Mouse (Mus musculus): ENCODE measurements around the gene Mn1. TPM values are rescaled to one million over a fixed set of nuclear protein-coding genes. Genes with fewer than 3 reads are reported as not detected.

Gene Mn1
- total and polyA plus RNA-seq, 3 experiments = 0.05 TPM; not detected in 2

GRCm38 (mm10) chr5:111440264-111440663 is 23.1 kb downstream of the Mn1 start:
- Histone ChIP-seq H3K4me3 (ENCODE audit: low read depth, low read length) (no peak overlapping the region), H3K36me3 (replicated peaks) (no peaks in the 10 kb centered on the region), H3K4me1 (ENCODE audit: insufficient read depth, low read depth, low read length) (no peaks in the 10 kb centered on the region), H3K27me3 (ENCODE audit: insufficient read depth, low read length) (no peaks in the 10 kb centered on the region), H3K9me3 (replicated peaks) (peaks cover 95% of the 10 kb centered on the region)
- TF ChIP-seq GATA2 (IDR thresholded peaks at IDR 0.05; ENCODE audit: borderline replicate concordance, low read depth, low read length) (no peak), CTCF (IDR thresholded peaks at IDR 0.05; ENCODE audit: low read depth, low read length) (no peak), POLR2AphosphoS5 (IDR thresholded peaks at IDR 0.05; ENCODE audit: insufficient replicate concordance, low read depth, low read length) (no peak), TAL1 (conservative IDR thresholded peaks at IDR 0.05; ENCODE audit: low read depth, low read length) (no peak), GATA1 (IDR thresholded peaks at IDR 0.05; ENCODE audit: borderline replicate concordance, low read length) (no peak)
- DNase-seq (ENCODE audit: low spot score) (no peak), ATAC-seq (ENCODE audit: extremely low read depth, insufficient number of reproducible peaks, low FRiP score, poor library complexity, severe bottlenecking) (no peak)

- no peaks in the 10 kb centered on the region for H3K27me3 ChIP-seq (ENCODE audit: insufficient read depth, low read length)
- no peak overlapping the region for H3K4me3 ChIP-seq (ENCODE audit: low read depth, low read length)
- DNase-seq (ENCODE audit: low spot score) = no peak
- ATAC-seq (ENCODE audit: extremely low read depth, insufficient number of reproducible peaks, low FRiP score, poor library complexity, severe bottlenecking) = no peak
- H3K4me1 ChIP-seq (ENCODE audit: insufficient read depth, low read depth, low read length) = no peaks in the 10 kb centered on the region
- TF ChIP-seq CTCF (IDR thresholded peaks at IDR 0.05; ENCODE audit: low read depth, low read length) (no peak), GATA2 (IDR thresholded peaks at IDR 0.05; ENCODE audit: borderline replicate concordance, low read depth, low read length) (no peak), TAL1 (conservative IDR thresholded peaks at IDR 0.05; ENCODE audit: low read depth, low read length) (no peak), GATA1 (IDR thresholded peaks at IDR 0.05; ENCODE audit: borderline replicate concordance, low read length) (no peak), POLR2AphosphoS5 (IDR thresholded peaks at IDR 0.05; ENCODE audit: insufficient replicate concordance, low read depth, low read length) (no peak)
- peaks cover 95% of the 10 kb centered on the region for H3K9me3 ChIP-seq (replicated peaks)
- no peaks in the 10 kb centered on the region for H3K36me3 ChIP-seq (replicated peaks)
Observed at GRCm38 (mm10) chr5:111442151-111442871, 25.1 kb downstream of the Mn1 start.

- Histone ChIP-seq H3K9me3 (replicated peaks) (peaks cover 95% of the 10 kb centered on the region), H3K4me3 (ENCODE audit: low read depth, low read length) (no peak overlapping the region), H3K4me1 (ENCODE audit: insufficient read depth, low read depth, low read length) (no peaks in the 10 kb centered on the region), H3K36me3 (replicated peaks) (no peaks in the 10 kb centered on the region), H3K27me3 (ENCODE audit: insufficient read depth, low read length) (no peaks in the 10 kb centered on the region)
- DNase-seq (ENCODE audit: low spot score) = no peak
- no peak for ATAC-seq (ENCODE audit: extremely low read depth, insufficient number of reproducible peaks, low FRiP score, poor library complexity, severe bottlenecking)
- TF ChIP-seq GATA1 (IDR thresholded peaks at IDR 0.05; ENCODE audit: borderline replicate concordance, low read length) = no peak
- TF ChIP-seq GATA2 (IDR thresholded peaks at IDR 0.05; ENCODE audit: borderline replicate concordance, low read depth, low read length) = no peak
- no peak for TF ChIP-seq CTCF (IDR thresholded peaks at IDR 0.05; ENCODE audit: low read depth, low read length)
- no peak for TF ChIP-seq POLR2AphosphoS5 (IDR thresholded peaks at IDR 0.05; ENCODE audit: insufficient replicate concordance, low read depth, low read length)
- no peak for TF ChIP-seq TAL1 (conservative IDR thresholded peaks at IDR 0.05; ENCODE audit: low read depth, low read length)
Observed at GRCm38 (mm10) chr5:111443636-111444035, 26.5 kb downstream of the Mn1 start.

- H3K4me1 ChIP-seq (ENCODE audit: insufficient read depth, low read depth, low read length) = no peaks in the 10 kb centered on the region
- no peak overlapping the region for H3K4me3 ChIP-seq (ENCODE audit: low read depth, low read length)
- no peak for DNase-seq (ENCODE audit: low spot score)
- peaks cover 95% of the 10 kb centered on the region for H3K9me3 ChIP-seq (replicated peaks)
- H3K36me3 ChIP-seq (replicated peaks) = no peaks in the 10 kb centered on the region
- no peak for ATAC-seq (ENCODE audit: extremely low read depth, insufficient number of reproducible peaks, low FRiP score, poor library complexity, severe bottlenecking)
- no peaks in the 10 kb centered on the region for H3K27me3 ChIP-seq (ENCODE audit: insufficient read depth, low read length)
- no peak for TF ChIP-seq TAL1 (conservative IDR thresholded peaks at IDR 0.05; ENCODE audit: low read depth, low read length)
- no peak for TF ChIP-seq GATA2 (IDR thresholded peaks at IDR 0.05; ENCODE audit: borderline replicate concordance, low read depth, low read length)
- TF ChIP-seq CTCF (IDR thresholded peaks at IDR 0.05; ENCODE audit: low read depth, low read length) = no peak
- TF ChIP-seq POLR2AphosphoS5 (IDR thresholded peaks at IDR 0.05; ENCODE audit: insufficient replicate concordance, low read depth, low read length) = no peak
- no peak for TF ChIP-seq GATA1 (IDR thresholded peaks at IDR 0.05; ENCODE audit: borderline replicate concordance, low read length)
Observed at GRCm38 (mm10) chr5:111444361-111444760, 27.2 kb downstream of the Mn1 start.

GRCm38 (mm10) chr5:111446652-111447051 is 29.5 kb downstream of the Mn1 start:
- no peaks in the 10 kb centered on the region for H3K27me3 ChIP-seq (ENCODE audit: insufficient read depth, low read length)
- peaks cover 95% of the 10 kb centered on the region for H3K9me3 ChIP-seq (replicated peaks)
- no peak for TF ChIP-seq CTCF (IDR thresholded peaks at IDR 0.05; ENCODE audit: low read depth, low read length)

GRCm38 (mm10) chr5:111449700-111450099 is 32.5 kb downstream of the Mn1 start:
- no peaks in the 10 kb centered on the region for H3K27me3 ChIP-seq (ENCODE audit: insufficient read depth, low read length)
- no peak for TF ChIP-seq GATA1 (IDR thresholded peaks at IDR 0.05; ENCODE audit: borderline replicate concordance, low read length)
- TF ChIP-seq CTCF (IDR thresholded peaks at IDR 0.05; ENCODE audit: low read depth, low read length) = no peak
- no peak for TF ChIP-seq TAL1 (conservative IDR thresholded peaks at IDR 0.05; ENCODE audit: low read depth, low read length)
- no peak for TF ChIP-seq POLR2AphosphoS5 (IDR thresholded peaks at IDR 0.05; ENCODE audit: insufficient replicate concordance, low read depth, low read length)
- no peak for TF ChIP-seq GATA2 (IDR thresholded peaks at IDR 0.05; ENCODE audit: borderline replicate concordance, low read depth, low read length)
- no peaks in the 10 kb centered on the region for H3K36me3 ChIP-seq (replicated peaks)
- peaks cover 99% of the 10 kb centered on the region for H3K9me3 ChIP-seq (replicated peaks)
- DNase-seq (ENCODE audit: low spot score) = no peak
- no peak for ATAC-seq (ENCODE audit: extremely low read depth, insufficient number of reproducible peaks, low FRiP score, poor library complexity, severe bottlenecking)
- no peaks in the 10 kb centered on the region for H3K4me1 ChIP-seq (ENCODE audit: insufficient read depth, low read depth, low read length)
- H3K4me3 ChIP-seq (ENCODE audit: low read depth, low read length) = no peak overlapping the region

More at GRCm38 (mm10) chr5:111446652-111447051, 29.5 kb downstream of the Mn1 start:
- DNase-seq (ENCODE audit: low spot score) = no peak
- no peaks in the 10 kb centered on the region for H3K4me1 ChIP-seq (ENCODE audit: insufficient read depth, low read depth, low read length)
- H3K36me3 ChIP-seq (replicated peaks) = no peaks in the 10 kb centered on the region
- ATAC-seq (ENCODE audit: extremely low read depth, insufficient number of reproducible peaks, low FRiP score, poor library complexity, severe bottlenecking) = no peak
- H3K4me3 ChIP-seq (ENCODE audit: low read depth, low read length) = no peak overlapping the region

All from G1E (cell line).